Mouse (Mus musculus) C2C12 (cell line): ENCODE results near the gene Map7. TPM values are rescaled to one million over a fixed set of nuclear protein-coding genes. Genes with fewer than 3 reads are reported as not detected.

Experiments
- H3K27me3 ChIP-seq: one replicate; pipeline ENCODE4 v1.6.1; 2011; ENCODE audit not compliant: control insufficient read depth, insufficient read depth, insufficient read length
- H3K36me3 ChIP-seq: one replicate; pipeline ENCODE4 v1.6.1; 2011; ENCODE audit not compliant: control insufficient read depth, insufficient read depth
- H3K4me3 ChIP-seq: one replicate; pipeline ENCODE4 v1.5.1; 2011; ENCODE audit warnings: mild to moderate bottlenecking, control low read depth; ENCODE audit not compliant: poor library complexity, insufficient read depth, severe bottlenecking
- H3K79me2 ChIP-seq: one replicate; pipeline ENCODE4 v1.6.1; 2011; ENCODE audit not compliant: control insufficient read depth, insufficient read depth
- H3K79me3 ChIP-seq: one replicate; pipeline ENCODE4 v1.6.1; 2011; ENCODE audit warnings: low read depth, control low read depth
- H3ac ChIP-seq: one replicate; pipeline ENCODE3; 2011; ENCODE audit warnings: low read depth; ENCODE audit not compliant: control insufficient read depth, insufficient read length
- CEBPB ChIP-seq: IDR thresholded peaks from one replicate; pipeline ENCODE4 v1.6.1; 2011; ENCODE audit warnings: low read depth, mild to moderate bottlenecking, control low read depth, moderate library complexity
- CTCF ChIP-seq: IDR thresholded peaks from one replicate; pipeline ENCODE4 v1.5.1; 2011; ENCODE audit not compliant: control insufficient read depth, insufficient read depth, insufficient read length
- FOSL1 ChIP-seq: IDR thresholded peaks from one replicate; pipeline ENCODE4 v1.8.0; 2011; ENCODE audit warnings: mild to moderate bottlenecking, low read length; ENCODE audit not compliant: poor library complexity, insufficient read depth, severe bottlenecking
- MAX ChIP-seq: IDR thresholded peaks from one replicate; pipeline ENCODE4 v1.6.1; 2011; ENCODE audit warnings: mild to moderate bottlenecking, control low read depth
- MYOD1 ChIP-seq: IDR thresholded peaks from one replicate; pipeline ENCODE4 v1.6.1; 2011; ENCODE audit warnings: low read depth; ENCODE audit not compliant: control insufficient read depth, insufficient read length
- MYOG ChIP-seq: IDR thresholded peaks from one replicate; pipeline ENCODE4 v1.6.1; 2011; ENCODE audit not compliant: control insufficient read depth, insufficient read length; ENCODE audit errors: extremely low read depth
- USF1 ChIP-seq: IDR thresholded peaks from one replicate; pipeline ENCODE4 v1.6.1; 2011; ENCODE audit warnings: low read depth, mild to moderate bottlenecking, control low read depth, moderate library complexity
- polyA plus RNA-seq: library from polyadenylated mRNA; unstranded; fragments of >200 nt; fragmentation: generic; extraction: Trizol; gene quantifications from one replicate; pipeline ENCODE4 v1.2.1, GENCODE M21; 2012; ENCODE audit warnings: missing spikeins

Gene Map7
- polyA plus RNA-seq, 1 experiment: 0.12 TPM

GRCm38 (mm10) chr10:20238281-20238680 lies 90.0 kb downstream of the Map7 start:
- Histone ChIP-seq H3K36me3 (no peaks in the 10 kb centered on the region), H3K79me3 (no peaks in the 10 kb centered on the region)
- no peak for TF ChIP-seq USF1

GRCm38 (mm10) chr10:20240858-20241257 lies 92.6 kb downstream of the Map7 start:
- Histone ChIP-seq H3ac (no peak overlapping the region), H3K4me3 (no peak overlapping the region), H3K79me3 (no peaks in the 10 kb centered on the region), H3K36me3 (no peaks in the 10 kb centered on the region), H3K79me2 (no peaks in the 10 kb centered on the region), H3K27me3 (peaks cover 12% of the 10 kb centered on the region)
- TF ChIP-seq CEBPB (no peak), MAX (no peak), CTCF (no peak), FOSL1 (no peak), MYOG (no peak), MYOD1 (no peak), USF1 (no peak)

More at GRCm38 (mm10) chr10:20238281-20238680, 90.0 kb downstream of the Map7 start:
- Histone ChIP-seq H3K4me3 (no peak overlapping the region), H3K27me3 (peaks cover 2% of the 10 kb centered on the region), H3ac (no peak overlapping the region), H3K79me2 (no peaks in the 10 kb centered on the region)

- Histone ChIP-seq H3K27me3 (peaks cover 16% of the 10 kb centered on the region), H3K36me3 (no peaks in the 10 kb centered on the region), H3K79me3 (no peaks in the 10 kb centered on the region), H3ac (no peak overlapping the region), H3K4me3 (no peak overlapping the region), H3K79me2 (no peaks in the 10 kb centered on the region)
- TF ChIP-seq MAX (no peak), MYOG (no peak), CEBPB (no peak), CTCF (no peak), USF1 (no peak), MYOD1 (no peak)
Measured at GRCm38 (mm10) chr10:20243321-20243720, 95.0 kb downstream of the Map7 start.

GRCm38 (mm10) chr10:20245082-20245481 lies 96.8 kb downstream of the Map7 start:
- Histone ChIP-seq H3ac (no peak overlapping the region), H3K4me3 (no peak overlapping the region), H3K27me3 (peaks cover 22% of the 10 kb centered on the region), H3K36me3 (no peaks in the 10 kb centered on the region), H3K79me2 (no peaks in the 10 kb centered on the region), H3K79me3 (no peaks in the 10 kb centered on the region)
- TF ChIP-seq CTCF (no peak), MYOD1 (no peak), CEBPB (no peak)

GRCm38 (mm10) chr10:20249091-20249490 lies 100.8 kb downstream of the Map7 start:
- Histone ChIP-seq H3K4me3 (no peak overlapping the region), H3K36me3 (no peaks in the 10 kb centered on the region), H3K79me3 (no peaks in the 10 kb centered on the region), H3ac (no peak overlapping the region), H3K79me2 (no peaks in the 10 kb centered on the region), H3K27me3 (peaks cover 36% of the 10 kb centered on the region)
- no peak for TF ChIP-seq CEBPB
- TF ChIP-seq CTCF: no peak
- TF ChIP-seq FOSL1: no peak
- no peak for TF ChIP-seq USF1
- TF ChIP-seq MYOD1: no peak
- TF ChIP-seq MYOG: no peak

- H3K4me3 ChIP-seq: no peak overlapping the region
- H3ac ChIP-seq: no peak overlapping the region
- H3K79me2 ChIP-seq: no peaks in the 10 kb centered on the region
- TF ChIP-seq CEBPB (no peak), CTCF (no peak), MYOD1 (no peak), USF1 (no peak), MAX (no peak), FOSL1 (no peak), MYOG (no peak)
- no peaks in the 10 kb centered on the region for H3K79me3 ChIP-seq
- no peaks in the 10 kb centered on the region for H3K36me3 ChIP-seq
- H3K27me3 ChIP-seq: peaks cover 23% of the 10 kb centered on the region
Measured at GRCm38 (mm10) chr10:20255579-20255978, 107.3 kb downstream of the Map7 start.
